Mouse (Mus musculus): Measurements from ENCODE around the gene Caln1. TPM values are rescaled to one million over a fixed set of nuclear protein-coding genes. Genes with fewer than 3 reads are reported as not detected.

Gene Caln1
- polyA plus RNA-seq, 1 experiment from 2014 or later: 32.7 TPM

GRCm38 (mm10) chr5:130849610-130850009 lies 480.4 kb downstream of the Caln1 start:
- WGBS: 67% methylated on average over 4 of the region's 4 CpGs
- no peaks in the 10 kb centered on the region for H3K36me3 ChIP-seq (ENCODE audit: control insufficient read depth, insufficient read depth, low read length)

GRCm38 (mm10) chr5:130852182-130852581 lies 482.9 kb downstream of the Caln1 start:
- H3K4me3 ChIP-seq (ENCODE audit: low read depth, low read length): no peak overlapping the region
- H3K9ac ChIP-seq (ENCODE audit: low read depth, low read length): no peak overlapping the region
- H3K4me2 ChIP-seq (ENCODE audit: low read length): no peak overlapping the region; the same call in 1 of the 2 replicates
- H3K27ac ChIP-seq (ENCODE audit: low read length): no peak overlapping the region
- no peaks in the 10 kb centered on the region for H3K4me1 ChIP-seq (ENCODE audit: control insufficient read depth, insufficient read depth, low read length)
- ATAC-seq: no peak
- WGBS: 12% methylated on average over 11 of the region's 11 CpGs
- no peaks in the 10 kb centered on the region for H3K9me3 ChIP-seq (replicated peaks; ENCODE audit: control insufficient read depth, low read length, poor library complexity, severe bottlenecking)
- no peaks in the 10 kb centered on the region for H3K36me3 ChIP-seq (ENCODE audit: control insufficient read depth, insufficient read depth, low read length)
- no peaks in the 10 kb centered on the region for H3K27me3 ChIP-seq (ENCODE audit: control insufficient read depth, insufficient read depth, low read depth, low read length)

More at GRCm38 (mm10) chr5:130849610-130850009, 480.4 kb downstream of the Caln1 start:
- no peak for ATAC-seq
- Histone ChIP-seq H3K27ac (ENCODE audit: low read length) (no peak overlapping the region), H3K4me2 (ENCODE audit: low read length) (no peak overlapping the region), H3K9me3 (replicated peaks; ENCODE audit: control insufficient read depth, low read length, poor library complexity, severe bottlenecking) (no peaks in the 10 kb centered on the region), H3K4me3 (ENCODE audit: low read depth, low read length) (no peak overlapping the region), H3K4me1 (ENCODE audit: control insufficient read depth, insufficient read depth, low read length) (no peaks in the 10 kb centered on the region), H3K9ac (ENCODE audit: low read depth, low read length) (no peak overlapping the region), H3K27me3 (ENCODE audit: control insufficient read depth, insufficient read depth, low read depth, low read length) (no peaks in the 10 kb centered on the region)

GRCm38 (mm10) chr5:130853371-130853770 lies 484.1 kb downstream of the Caln1 start:
- Histone ChIP-seq H3K36me3 (ENCODE audit: control insufficient read depth, insufficient read depth, low read length) (no peaks in the 10 kb centered on the region), H3K27ac (ENCODE audit: low read length) (no peak overlapping the region), H3K4me2 (ENCODE audit: low read length) (no peak overlapping the region), H3K4me1 (ENCODE audit: control insufficient read depth, insufficient read depth, low read length) (no peaks in the 10 kb centered on the region), H3K9ac (ENCODE audit: low read depth, low read length) (no peak overlapping the region), H3K27me3 (ENCODE audit: control insufficient read depth, insufficient read depth, low read depth, low read length) (no peaks in the 10 kb centered on the region), H3K9me3 (replicated peaks; ENCODE audit: control insufficient read depth, low read length, poor library complexity, severe bottlenecking) (no peaks in the 10 kb centered on the region), H3K4me3 (ENCODE audit: low read depth, low read length) (no peak overlapping the region)
- 1% methylated on average over 10 of the region's 10 CpGs for WGBS
- no peak for ATAC-seq

- 91% methylated on average over 7 of the region's 7 CpGs for WGBS
- ATAC-seq: no peak
- H3K27me3 ChIP-seq (ENCODE audit: control insufficient read depth, insufficient read depth, low read depth, low read length): no peaks in the 10 kb centered on the region
- H3K4me2 ChIP-seq (ENCODE audit: low read length): no peak overlapping the region
- H3K4me1 ChIP-seq (ENCODE audit: control insufficient read depth, insufficient read depth, low read length): no peaks in the 10 kb centered on the region
- H3K36me3 ChIP-seq (ENCODE audit: control insufficient read depth, insufficient read depth, low read length): no peaks in the 10 kb centered on the region
- no peak overlapping the region for H3K4me3 ChIP-seq (ENCODE audit: low read depth, low read length)
- H3K27ac ChIP-seq (ENCODE audit: low read length): no peak overlapping the region
- no peaks in the 10 kb centered on the region for H3K9me3 ChIP-seq (replicated peaks; ENCODE audit: control insufficient read depth, low read length, poor library complexity, severe bottlenecking)
- H3K9ac ChIP-seq (ENCODE audit: low read depth, low read length): no peak overlapping the region
Observed at GRCm38 (mm10) chr5:130854430-130854829, 485.2 kb downstream of the Caln1 start.

GRCm38 (mm10) chr5:130858148-130858547 lies 488.9 kb downstream of the Caln1 start:
- no peaks in the 10 kb centered on the region for H3K9me3 ChIP-seq (replicated peaks; ENCODE audit: control insufficient read depth, low read length, poor library complexity, severe bottlenecking)
- no peak overlapping the region for H3K27ac ChIP-seq (ENCODE audit: low read length)
- no peak overlapping the region for H3K4me2 ChIP-seq (ENCODE audit: low read length)
- 24% methylated on average over 8 of the region's 8 CpGs for WGBS
- no peak overlapping the region for H3K9ac ChIP-seq (ENCODE audit: low read depth, low read length)
- no peak overlapping the region for H3K4me3 ChIP-seq (ENCODE audit: low read depth, low read length)
- H3K4me1 ChIP-seq (ENCODE audit: control insufficient read depth, insufficient read depth, low read length): no peaks in the 10 kb centered on the region
- no peak for ATAC-seq
- H3K27me3 ChIP-seq (ENCODE audit: control insufficient read depth, insufficient read depth, low read depth, low read length): no peaks in the 10 kb centered on the region
- H3K36me3 ChIP-seq (ENCODE audit: control insufficient read depth, insufficient read depth, low read length): no peaks in the 10 kb centered on the region

GRCm38 (mm10) chr5:130858706-130859105 lies 489.5 kb downstream of the Caln1 start:
- no peak overlapping the region for H3K4me3 ChIP-seq (ENCODE audit: low read depth, low read length)
- H3K27me3 ChIP-seq (ENCODE audit: control insufficient read depth, insufficient read depth, low read depth, low read length): no peaks in the 10 kb centered on the region
- no peak overlapping the region for H3K9ac ChIP-seq (ENCODE audit: low read depth, low read length)
- WGBS: 81% methylated on average over 3 of the region's 3 CpGs
- H3K36me3 ChIP-seq (ENCODE audit: control insufficient read depth, insufficient read depth, low read length): no peaks in the 10 kb centered on the region
- no peak overlapping the region for H3K27ac ChIP-seq (ENCODE audit: low read length)
- H3K4me1 ChIP-seq (ENCODE audit: control insufficient read depth, insufficient read depth, low read length): no peaks in the 10 kb centered on the region
- no peak for ATAC-seq
- no peaks in the 10 kb centered on the region for H3K9me3 ChIP-seq (replicated peaks; ENCODE audit: control insufficient read depth, low read length, poor library complexity, severe bottlenecking)
- H3K4me2 ChIP-seq (ENCODE audit: low read length): no peak overlapping the region

GRCm38 (mm10) chr5:130859736-130860135 lies 490.5 kb downstream of the Caln1 start:
- no peaks in the 10 kb centered on the region for H3K9me3 ChIP-seq (replicated peaks; ENCODE audit: control insufficient read depth, low read length, poor library complexity, severe bottlenecking)
- 54% methylated on average over 5 of the region's 6 CpGs for WGBS
- no peaks in the 10 kb centered on the region for H3K36me3 ChIP-seq (ENCODE audit: control insufficient read depth, insufficient read depth, low read length)
- ATAC-seq: no peak
- H3K4me2 ChIP-seq (ENCODE audit: low read length): no peak overlapping the region
- H3K27me3 ChIP-seq (ENCODE audit: control insufficient read depth, insufficient read depth, low read depth, low read length): no peaks in the 10 kb centered on the region
- H3K4me3 ChIP-seq (ENCODE audit: low read depth, low read length): no peak overlapping the region
- H3K9ac ChIP-seq (ENCODE audit: low read depth, low read length): no peak overlapping the region
- no peaks in the 10 kb centered on the region for H3K4me1 ChIP-seq (ENCODE audit: control insufficient read depth, insufficient read depth, low read length)
- H3K27ac ChIP-seq (ENCODE audit: low read length): no peak overlapping the region

- no peaks in the 10 kb centered on the region for H3K27me3 ChIP-seq (ENCODE audit: control insufficient read depth, insufficient read depth, low read depth, low read length)
- ATAC-seq: no peak
- H3K27ac ChIP-seq (ENCODE audit: low read length): no peak overlapping the region
- H3K9ac ChIP-seq (ENCODE audit: low read depth, low read length): no peak overlapping the region
- H3K36me3 ChIP-seq (ENCODE audit: control insufficient read depth, insufficient read depth, low read length): no peaks in the 10 kb centered on the region
- WGBS: 65% methylated on average over 5 of the region's 5 CpGs
- no peaks in the 10 kb centered on the region for H3K4me1 ChIP-seq (ENCODE audit: control insufficient read depth, insufficient read depth, low read length)
- no peaks in the 10 kb centered on the region for H3K9me3 ChIP-seq (replicated peaks; ENCODE audit: control insufficient read depth, low read length, poor library complexity, severe bottlenecking)
- no peak overlapping the region for H3K4me3 ChIP-seq (ENCODE audit: low read depth, low read length)
- H3K4me2 ChIP-seq (ENCODE audit: low read length): no peak overlapping the region
Observed at GRCm38 (mm10) chr5:130862302-130862701, 493.0 kb downstream of the Caln1 start.

GRCm38 (mm10) chr5:130869869-130870268 lies 500.6 kb downstream of the Caln1 start:
- Histone ChIP-seq H3K36me3 (ENCODE audit: control insufficient read depth, insufficient read depth, low read length) (no peaks in the 10 kb centered on the region), H3K27ac (ENCODE audit: low read length) (no peak overlapping the region), H3K4me3 (ENCODE audit: low read depth, low read length) (no peak overlapping the region), H3K9ac (ENCODE audit: low read depth, low read length) (no peak overlapping the region), H3K9me3 (replicated peaks; ENCODE audit: control insufficient read depth, low read length, poor library complexity, severe bottlenecking) (no peaks in the 10 kb centered on the region), H3K4me2 (ENCODE audit: low read length) (no peak overlapping the region), H3K4me1 (ENCODE audit: control insufficient read depth, insufficient read depth, low read length) (no peaks in the 10 kb centered on the region), H3K27me3 (ENCODE audit: control insufficient read depth, insufficient read depth, low read depth, low read length) (no peaks in the 10 kb centered on the region)
- ATAC-seq: no peak
- WGBS: 93% methylated on average over 1 of the region's 1 CpGs
